Mouse (Mus musculus) brown adipose tissue, adult 24 weeks (tissue): ENCODE data around the gene Hs6st1. TPM values are rescaled to one million over a fixed set of nuclear protein-coding genes. Genes with fewer than 3 reads are reported as not detected.

ENCODE experiments used
- H3K27ac ChIP-seq: fragments of 200-500 bp; replicated peaks from 2 replicates; pipeline ENCODE4 v1.5.1; 2012; ENCODE audit warnings: low read depth, mild to moderate bottlenecking, low read length
- H3K4me1 ChIP-seq: fragments of 200-500 bp; 2 replicates; pipeline ENCODE4 v1.6.1; 2012; ENCODE audit warnings: low read length, mixed read lengths; ENCODE audit not compliant: control insufficient read depth, insufficient read depth, insufficient read length
- H3K4me3 ChIP-seq: fragments of 200-500 bp; 2 replicates; pipeline ENCODE4 v1.5.1; 2012; ENCODE audit warnings: low read depth, mild to moderate bottlenecking, low read length, moderate library complexity; ENCODE audit not compliant: insufficient read depth
- polyA plus RNA-seq: library from polyadenylated mRNA; stranded (reverse); fragments of >200 nt; gene quantifications from 2 replicates; pipeline ENCODE4 v1.2.4, GENCODE M21; 2012; ENCODE audit not compliant: missing spikeins, insufficient read depth, insufficient read length

Gene Hs6st1
- polyA plus RNA-seq, 1 experiment: 12.1 TPM

- H3K4me1 ChIP-seq: no peaks in the 10 kb centered on the region
- H3K27ac ChIP-seq: no peak overlapping the region
- no peak overlapping the region for H3K4me3 ChIP-seq
These were observed 81.2 kb downstream of the Hs6st1 start for GRCm38 (mm10) chr1:36149411-36149810.

Other genes with a start within 250 kb of the Hs6st1 start
- gene Uggt1, start 176.3 kb downstream of the Hs6st1 start, polyA plus RNA-seq: 11.0 and 11.6 TPM in 2 replicates
- 2.0 and 2.5 TPM in 2 replicates for gene Neurl3, start 206.3 kb downstream of the Hs6st1 start, polyA plus RNA-seq
- gene Arid5a, start 239.3 kb downstream of the Hs6st1 start, polyA plus RNA-seq: 1.3 and 4.0 TPM in 2 replicates